Mouse (Mus musculus) embryonic stem cell, embryonic (primary cell): Measurements from ENCODE around the gene Lpar1.

Source experiments
- CTCF ChIA-PET, 4 experiments: fragments of 300-600 bp in 2 of 4; fragments of 350-600 bp in 2 of 4; sonication (Branson Sonifier 250); formaldehyde crosslinking; loops; one replicate each; lab custom pipeline; 2022; ENCODE audit warnings: inconsistent platforms in 2 of 4; lab: Charles Lee
- POLR2A ChIA-PET, 4 experiments: fragments of 300-600 bp in 2 of 4; fragments of 350-600 bp in 2 of 4; sonication (Branson Sonifier 250); formaldehyde crosslinking; loops; one replicate each; lab custom pipeline; 2022; ENCODE audit warnings: antibody characterized with exemption in 4 of 4, inconsistent platforms in 1 of 4; lab: Charles Lee

The Lpar1 gene

DNA sequence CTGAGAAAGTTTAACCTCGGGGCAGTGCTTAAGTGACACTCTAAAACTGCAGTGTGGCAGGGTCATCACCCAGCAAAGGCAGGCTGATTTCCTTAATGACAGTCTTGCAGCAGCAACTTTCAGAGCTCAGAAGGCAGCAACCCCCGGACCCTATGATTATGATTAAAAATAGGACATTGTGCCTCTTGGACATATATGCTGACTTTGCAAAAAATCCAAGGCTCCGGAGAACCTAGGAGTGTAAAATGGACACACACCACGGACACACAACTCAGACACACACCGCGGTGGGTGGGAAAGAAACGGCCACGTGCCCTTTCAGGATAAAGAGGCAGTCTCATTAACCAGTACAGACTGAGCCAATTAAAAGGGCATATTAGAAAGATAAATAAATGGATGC lies 57.0 kb downstream of the Lpar1 start:
- ChIA-PET POLR2A (interaction anchor here in 2 of 4 experiments (0.5 to 1.9 kb wide), 4 partner anchors 54 to 576 kb away, joined by 3 to 5 read pairs (median 4); partner anchors contain the start of gene Txn1 (in 1 of the 2)), CTCF (interaction anchor here in 1 of 4 experiments (0.6 kb wide), 1 partner anchor 89 kb away, joined by 3 read pairs; no protein-coding TSS in a partner anchor)

DNA sequence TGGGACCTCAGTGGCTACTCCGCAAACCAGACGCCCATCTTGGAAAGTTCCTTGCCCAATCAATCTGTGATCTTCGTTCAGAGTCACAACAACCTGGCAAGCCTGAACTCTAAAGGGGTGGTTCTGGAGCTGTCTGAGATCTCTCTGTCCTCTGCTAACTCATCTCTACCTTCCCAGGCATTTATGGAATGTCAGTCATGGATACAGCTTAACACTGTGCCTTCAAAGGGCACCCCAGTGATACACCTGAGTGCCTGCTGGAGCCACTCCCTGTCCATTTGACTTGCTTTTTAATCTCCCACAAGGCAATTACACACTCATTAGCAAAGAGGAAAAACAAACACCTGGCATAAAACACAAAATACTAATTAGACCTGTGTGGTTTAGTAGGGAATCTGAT lies 62.0 kb downstream of the Lpar1 start:
- CTCF ChIA-PET, result no interaction called here
- POLR2A ChIA-PET, result interaction anchor here in 2 of 4 experiments (1.1 to 4.0 kb wide), 5 partner anchors 8 to 63 kb away, joined by 3 to 23 read pairs (median 5); no protein-coding TSS in a partner anchor

- ChIA-PET CTCF (interaction anchor here (0.6 to 1.3 kb wide), 5 partner anchors 10 to 627 kb away, joined by 3 to 8 read pairs (median 4); no protein-coding TSS in a partner anchor), POLR2A (interaction anchor here (0.6 to 4.0 kb wide), 23 partner anchors 8 to 1889 kb away, joined by 3 to 23 read pairs (median 4); partner anchors contain the start of gene Lpar1 (in 1 of the 4))
Observed at GRCm38 (mm10) chr4:58490374-58490773, 63.3 kb downstream of the Lpar1 start.

- CTCF ChIA-PET, result interaction anchor here in 1 of 4 experiments (0.5 kb wide), 1 partner anchor 12 kb away, joined by 6 read pairs; no protein-coding TSS in a partner anchor
- POLR2A ChIA-PET, result interaction anchor here in 1 of 4 experiments (1.3 to 1.4 kb wide), 2 partner anchors 15 to 17 kb away, joined by 3 to 5 read pairs; no protein-coding TSS in a partner anchor
Observed at GRCm38 (mm10) chr4:58478564-58478963, 75.1 kb downstream of the Lpar1 start.

DNA sequence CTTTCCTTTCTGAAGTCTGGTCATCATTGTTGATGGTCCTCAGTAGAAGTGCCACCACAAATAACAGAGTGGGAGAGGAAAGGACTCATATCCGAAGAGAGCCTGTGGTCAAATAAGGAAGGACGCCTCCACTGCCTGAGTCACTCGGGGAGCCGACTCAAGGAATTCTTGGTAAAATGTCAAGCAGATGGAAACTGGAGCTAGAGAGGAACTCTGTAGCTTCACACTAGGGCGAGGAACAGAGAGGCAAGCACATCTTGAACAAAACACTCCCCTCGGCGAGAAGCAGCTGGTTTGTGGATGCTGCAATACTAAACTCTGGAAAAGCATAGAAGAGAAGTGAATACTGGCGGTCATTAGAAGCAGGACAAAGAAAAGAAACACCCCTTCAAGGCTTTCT lies 76.0 kb downstream of the Lpar1 start:
- CTCF ChIA-PET, result no interaction called here
- POLR2A ChIA-PET, result interaction anchor here in 1 of 4 experiments (1.5 kb wide), 1 partner anchor 12 kb away, joined by 3 read pairs; no protein-coding TSS in a partner anchor

- ChIA-PET POLR2A (interaction anchor here in 2 of 4 experiments (0.5 to 3.3 kb wide), 4 partner anchors 9 to 83 kb away, joined by 3 to 7 read pairs (median 3); no protein-coding TSS in a partner anchor), CTCF (no interaction called here)
Observed at GRCm38 (mm10) chr4:58471203-58471910, 82.3 kb downstream of the Lpar1 start.

- CTCF ChIA-PET, result no interaction called here
- POLR2A ChIA-PET, result interaction anchor here in 1 of 4 experiments (1.2 kb wide), 1 partner anchor 12 kb away, joined by 3 read pairs; no protein-coding TSS in a partner anchor
Observed at GRCm38 (mm10) chr4:58469651-58470592, 83.8 kb downstream of the Lpar1 start.

GRCm38 (mm10) chr4:58469035-58469434 lies 84.7 kb downstream of the Lpar1 start:
- POLR2A ChIA-PET, result interaction anchor here in 1 of 4 experiments (1.2 kb wide), 1 partner anchor 11 kb away, joined by 3 read pairs; no protein-coding TSS in a partner anchor
- CTCF ChIA-PET, result interaction anchor here in 1 of 4 experiments (0.6 kb wide), 1 partner anchor 280 kb away, joined by 3 read pairs; no protein-coding TSS in a partner anchor

DNA sequence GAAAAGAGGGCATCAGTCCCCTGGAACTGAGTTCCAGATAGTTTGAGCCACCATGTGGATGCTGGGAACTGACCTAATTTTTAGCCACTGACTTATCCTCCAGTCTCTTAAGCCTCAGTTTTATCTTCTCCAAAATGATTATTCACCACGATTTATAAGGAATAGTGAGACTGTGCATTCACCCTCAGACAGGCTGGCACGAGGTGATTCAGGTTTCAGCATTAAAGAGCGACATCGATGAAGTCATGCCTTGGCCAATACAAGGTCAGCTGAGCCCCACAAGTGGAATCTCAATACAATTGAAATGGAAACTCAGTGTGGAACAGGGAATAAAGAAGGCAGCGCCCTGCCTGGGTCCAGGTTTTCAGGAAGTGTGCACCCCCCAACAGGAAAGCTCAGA lies 88.1 kb downstream of the Lpar1 start:
- ChIA-PET CTCF (no interaction called here), POLR2A (interaction anchor here in 2 of 4 experiments (0.6 to 3.5 kb wide), 8 partner anchors 8 to 345 kb away, joined by 3 to 19 read pairs (median 6); no protein-coding TSS in a partner anchor)

DNA sequence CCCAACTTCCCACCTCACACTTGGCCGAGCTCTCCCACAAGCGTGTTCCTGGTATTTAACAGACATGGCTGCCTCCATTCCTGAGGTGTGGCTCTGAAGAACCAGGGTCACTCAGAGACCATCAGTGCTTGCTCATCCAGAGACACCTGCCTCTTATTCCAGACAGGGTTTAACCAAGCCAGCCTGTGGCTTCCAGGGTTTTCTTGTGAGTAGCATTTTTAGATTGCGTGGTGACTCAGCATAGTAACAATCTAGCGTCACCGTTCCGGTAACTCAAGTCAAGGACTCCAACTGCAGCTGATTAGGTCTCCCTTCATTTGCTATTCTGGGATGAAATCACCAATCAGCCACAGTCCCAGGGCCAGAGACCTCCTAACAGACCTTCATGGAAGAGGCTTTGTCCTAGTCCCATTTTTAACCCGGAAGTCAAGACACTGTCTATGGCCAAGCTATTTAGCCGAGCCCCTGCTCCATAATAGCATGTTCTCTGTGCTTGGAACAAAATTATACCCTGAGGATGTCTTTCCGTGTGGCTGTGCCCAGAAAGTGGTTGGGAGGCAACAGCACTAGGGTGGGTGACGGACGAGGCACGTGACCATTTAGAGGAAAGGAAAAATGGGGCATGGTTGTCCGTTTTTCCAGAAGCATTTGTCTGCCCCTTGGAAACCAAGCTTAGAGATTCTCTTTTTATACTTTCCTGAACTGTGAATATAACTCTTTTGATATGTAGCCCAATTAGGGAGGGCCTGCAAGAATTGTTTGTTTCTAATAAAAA lies 89.1 kb downstream of the Lpar1 start:
- ChIA-PET CTCF (interaction anchor here in 2 of 4 experiments (0.5 to 1.3 kb wide), 2 partner anchors 89 to 331 kb away, joined by 5 read pairs; partner anchors contain the start of gene Lpar1 (in 1 of the 2)), POLR2A (interaction anchor here in 3 of 4 experiments (0.6 to 3.5 kb wide), 16 partner anchors 9 to 544 kb away, joined by 3 to 19 read pairs (median 4); partner anchors contain the start of genes Lpar1 (in 1 of the 3) and Txn1 (in 1 of the 3))

DNA sequence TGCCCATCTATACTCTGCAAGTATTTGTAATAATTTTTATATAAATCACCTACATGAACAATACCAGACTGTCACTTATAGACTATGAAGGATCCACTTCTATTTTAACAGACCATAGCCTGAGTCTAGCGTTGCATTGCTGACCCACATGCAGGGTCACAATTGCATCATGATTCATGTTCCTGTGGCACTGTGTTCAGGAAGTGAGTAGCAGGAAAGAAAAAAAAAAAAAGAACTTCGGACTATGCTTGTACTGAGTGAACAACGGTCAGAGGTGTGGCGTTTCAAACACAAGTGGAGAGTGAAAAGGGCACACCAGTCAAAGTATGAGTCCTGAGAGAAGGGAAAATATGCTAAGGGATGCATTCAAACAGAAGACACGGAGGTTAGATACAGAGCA lies 90.7 kb downstream of the Lpar1 start:
- POLR2A ChIA-PET, result interaction anchor here in 2 of 4 experiments (0.6 to 3.5 kb wide), 9 partner anchors 10 to 476 kb away, joined by 3 to 19 read pairs (median 4); partner anchors contain the start of gene Lpar1 (in 1 of the 2)
- CTCF ChIA-PET, result no interaction called here

DNA sequence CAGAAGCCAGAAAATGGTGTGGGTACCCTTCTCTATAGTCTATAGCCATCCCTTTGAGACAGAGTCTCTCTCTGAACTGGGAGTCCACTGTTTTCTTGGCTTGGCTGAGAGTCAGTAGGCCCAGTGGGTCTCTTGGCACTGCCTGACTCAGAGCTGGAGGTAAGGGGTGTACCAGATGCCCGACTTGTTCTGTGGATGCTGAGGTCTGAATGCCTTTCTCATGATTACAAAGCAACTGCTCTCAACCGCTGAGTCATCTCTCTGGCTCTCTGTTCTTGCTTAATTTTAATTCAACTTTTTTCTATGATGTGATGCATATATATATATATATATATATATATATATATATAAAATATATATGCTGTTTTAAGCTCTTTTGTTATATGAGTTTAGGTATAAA lies 91.1 kb downstream of the Lpar1 start:
- ChIA-PET POLR2A (interaction anchor here in 1 of 4 experiments (0.7 to 1.9 kb wide), 2 partner anchors 10 to 83 kb away, joined by 3 to 7 read pairs; no protein-coding TSS in a partner anchor), CTCF (no interaction called here)

- ChIA-PET CTCF (interaction anchor here in 1 of 4 experiments (0.7 kb wide), 1 partner anchor 128 kb away, joined by 3 read pairs; no protein-coding TSS in a partner anchor), POLR2A (interaction anchor here in 3 of 4 experiments (0.6 to 1.7 kb wide), 4 partner anchors 10 to 460 kb away, joined by 3 to 7 read pairs (median 6); no protein-coding TSS in a partner anchor)
Observed at GRCm38 (mm10) chr4:58453334-58453733, 100.4 kb downstream of the Lpar1 start.

DNA sequence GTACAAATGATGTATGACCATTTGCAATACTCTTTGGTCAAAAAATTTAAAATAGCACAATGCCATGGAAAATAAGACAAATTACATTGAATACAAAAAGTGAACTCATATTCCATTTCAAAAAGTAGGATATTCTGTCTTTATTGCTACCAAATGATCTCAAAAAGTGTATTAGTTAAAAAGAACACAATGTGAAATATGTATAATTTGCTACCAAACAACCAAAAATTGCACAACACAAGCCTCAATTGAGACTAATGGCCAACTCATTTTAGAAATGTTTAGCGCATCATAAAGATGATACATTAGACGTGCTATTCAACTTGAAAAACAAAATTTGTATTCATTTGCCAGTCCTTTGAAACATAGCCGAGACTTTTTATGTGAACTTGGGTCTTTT lies 104.9 kb downstream of the Lpar1 start:
- CTCF ChIA-PET, result no interaction called here
- POLR2A ChIA-PET, result interaction anchor here in 1 of 4 experiments (0.9 kb wide), 1 partner anchor 15 kb away, joined by 3 read pairs; no protein-coding TSS in a partner anchor

- ChIA-PET CTCF (interaction anchor here in 1 of 4 experiments (0.6 kb wide), 1 partner anchor 1225 kb away, joined by 3 read pairs; no protein-coding TSS in a partner anchor), POLR2A (interaction anchor here in 1 of 4 experiments (0.6 kb wide), 2 partner anchors 221 to 463 kb away, joined by 4 read pairs; no protein-coding TSS in a partner anchor)
Observed at GRCm38 (mm10) chr4:58447841-58448240, 105.9 kb downstream of the Lpar1 start.

DNA sequence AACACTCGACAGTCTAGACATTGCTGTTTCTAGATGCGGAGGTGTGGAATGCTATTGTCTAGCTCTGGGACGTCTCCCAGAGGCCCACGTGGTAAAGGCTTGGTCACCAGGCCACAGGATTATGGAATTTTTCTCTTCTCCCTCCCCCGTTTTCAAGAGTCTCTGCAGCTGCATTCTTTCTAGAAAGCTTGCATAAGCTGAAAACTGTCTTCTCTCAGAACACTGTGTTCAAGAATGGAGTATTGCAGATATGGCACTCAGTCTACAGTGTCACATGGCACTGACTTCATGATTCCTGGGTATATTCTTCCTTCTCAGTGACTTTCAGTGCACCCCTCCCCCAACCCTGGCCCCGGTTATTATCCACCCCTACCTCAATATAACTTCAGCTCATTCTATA lies 107.9 kb downstream of the Lpar1 start:
- POLR2A ChIA-PET, result interaction anchor here in 1 of 4 experiments (0.6 kb wide), 1 partner anchor 108 kb away, joined by 3 read pairs; no protein-coding TSS in a partner anchor

More for the DNA sequence above, 107.9 kb downstream of the Lpar1 start:
- CTCF ChIA-PET, result no interaction called here
